Mouse (Mus musculus): ENCODE measurements at regions not wholly inside any gene's neighbourhood (a gene's known extent, or its start where the extent isn't known, plus 50 kb on each side); places are given as distances from the start of the nearest gene placed in this dataset.
"Not testable (repeated sequence)": the region's sequence is repeated elsewhere in the genome, so short reads cannot be mapped to it uniquely, and the experiment has no call there.

- DNase-seq (ENCODE audit: low read depth) = no peak
Measured at GRCm38 (mm10) chr15:31987291-31987690, 189.8 kb upstream of the Tas2r119 start.

- DNase-seq (ENCODE audit: low read depth) = no peak
Measured at GRCm38 (mm10) chr15:31989093-31989492, 188.0 kb upstream of the Tas2r119 start.

- DNase-seq (ENCODE audit: low read depth) = no peak
Measured at GRCm38 (mm10) chr15:31989593-31990290, 187.3 kb upstream of the Tas2r119 start.

- no peak for DNase-seq (ENCODE audit: low read depth)
Measured at GRCm38 (mm10) chr15:31997996-31998395, 179.1 kb upstream of the Tas2r119 start.

- DNase-seq (ENCODE audit: low read depth) = no peak
Measured at GRCm38 (mm10) chr15:31999553-31999952, 177.5 kb upstream of the Tas2r119 start.

- no peak for DNase-seq (ENCODE audit: low read depth)
Measured at GRCm38 (mm10) chr15:32002950-32003422, 174.1 kb upstream of the Tas2r119 start.

- DNase-seq (ENCODE audit: low read depth) = no peak
Measured at GRCm38 (mm10) chr15:32003489-32003888, 173.6 kb upstream of the Tas2r119 start.

- no peak for DNase-seq (ENCODE audit: low read depth)
Measured at GRCm38 (mm10) chr15:32005986-32006385, 171.1 kb upstream of the Tas2r119 start.

- DNase-seq (ENCODE audit: low read depth) = no peak
Measured at GRCm38 (mm10) chr15:32009818-32010217, 167.3 kb upstream of the Tas2r119 start.

GRCm38 (mm10) chr15:32012044-32012443 is 165.0 kb upstream of the Tas2r119 start:
- DNase-seq (ENCODE audit: low read depth) = peak; percentile 0

- no peak for DNase-seq (ENCODE audit: low read depth)
Measured at GRCm38 (mm10) chr15:32012838-32013237, 164.3 kb upstream of the Tas2r119 start.

GRCm38 (mm10) chr15:32015169-32015568 is 161.9 kb upstream of the Tas2r119 start:
- DNase-seq (ENCODE audit: low read depth) = no peak

- no peak for DNase-seq (ENCODE audit: low read depth)
Measured at GRCm38 (mm10) chr15:32020323-32021008, 156.6 kb upstream of the Tas2r119 start.

- no peak for DNase-seq (ENCODE audit: low read depth)
Measured at GRCm38 (mm10) chr15:32021009-32021602, 156.0 kb upstream of the Tas2r119 start.

- no peak for DNase-seq (ENCODE audit: low read depth)
Measured at GRCm38 (mm10) chr15:32034091-32034490, 143.0 kb upstream of the Tas2r119 start.

GRCm38 (mm10) chr15:32034790-32035189 is 142.3 kb upstream of the Tas2r119 start:
- no peak for DNase-seq (ENCODE audit: low read depth)

GRCm38 (mm10) chr15:32041764-32042163 is 135.3 kb upstream of the Tas2r119 start:
- no peak for DNase-seq (ENCODE audit: low read depth)

GRCm38 (mm10) chr15:32042173-32042572 is 134.9 kb upstream of the Tas2r119 start:
- DNase-seq (ENCODE audit: low read depth) = no peak

- no peak for DNase-seq (ENCODE audit: low read depth)
Measured at GRCm38 (mm10) chr15:32042589-32042988, 134.5 kb upstream of the Tas2r119 start.

GRCm38 (mm10) chr15:32043207-32043606 is 133.9 kb upstream of the Tas2r119 start:
- DNase-seq (ENCODE audit: low read depth) = no peak

GRCm38 (mm10) chr15:32043670-32044069 is 133.4 kb upstream of the Tas2r119 start:
- not testable (repeated sequence) for DNase-seq (ENCODE audit: low read depth)

- no peak for DNase-seq (ENCODE audit: low read depth)
Measured at GRCm38 (mm10) chr15:32048836-32049235, 128.3 kb upstream of the Tas2r119 start.

- DNase-seq (ENCODE audit: low read depth) = no peak
Measured at GRCm38 (mm10) chr15:32061573-32061972, 115.5 kb upstream of the Tas2r119 start.
